ENCODE assay signal across 20 mouse cellular contexts in the genomic region with DNA sequence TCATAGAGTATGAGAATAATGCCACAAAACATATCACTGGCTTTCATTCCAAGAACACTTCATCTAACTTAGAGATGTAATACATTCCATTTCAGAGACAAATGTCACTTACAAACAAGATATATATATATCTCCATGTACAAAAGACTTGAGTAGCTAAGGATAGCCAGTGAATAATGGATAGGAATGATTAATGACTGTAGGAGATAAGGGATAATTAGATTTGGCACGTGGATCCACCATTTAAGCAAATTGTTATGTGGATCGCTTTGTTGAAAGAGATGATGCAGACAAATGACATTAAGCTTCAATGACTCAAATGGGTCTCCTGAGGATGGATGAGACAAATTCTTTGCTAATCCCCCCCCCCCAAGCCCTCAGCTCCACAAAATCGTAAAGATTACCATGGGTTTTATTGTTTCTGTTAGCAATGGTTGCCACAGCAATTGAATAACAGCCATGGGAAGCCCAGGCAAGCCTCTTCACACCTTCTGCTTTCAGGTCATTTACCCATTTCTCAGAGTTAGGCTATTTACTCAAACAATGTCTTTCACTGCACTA. TPM values are rescaled to one million over a fixed set of nuclear protein-coding genes. Genes with fewer than 3 reads are reported as not detected.
"Had no signal": no experiment of that assay in that cellular context is flagged by ENCODE, and none has a peak within 500 bp of the region (broad histone marks: within the 10 kb centered on the region; RNA-seq: fewer than 3 reads in every experiment).

No protein-coding gene starts in this region.

- H3K4me1 ChIP-seq: liver, embryonic 13.5 days; midbrain, embryonic 12.5 days had no signal

- H3K4me3 ChIP-seq: layer of hippocampus, adult 2 months; left cerebral cortex, adult 2 months; liver, embryonic 13.5 days; midbrain, embryonic 12.5 days had no signal

- DNase-seq: kidney, adult 18-20 months; kidney, adult 9 months; kidney, postnatal 14 days; kidney, postnatal 4 days; layer of hippocampus, adult 9-11 months; liver, embryonic 13.5 days; lung, adult 2 months; lung, postnatal 14 days; lung, postnatal 4 days; thymus, adult 18-20 months; thymus, postnatal 14 days; thymus, postnatal 4 days had no signal

- H3K9ac ChIP-seq: liver, embryonic 13.5 days; midbrain, embryonic 12.5 days had no signal

- H3K4me2 ChIP-seq: liver, embryonic 13.5 days; midbrain, embryonic 12.5 days had no signal

- H3K9me3 ChIP-seq: liver, embryonic 13.5 days; midbrain, embryonic 12.5 days had no signal

- H3K27ac ChIP-seq: layer of hippocampus, adult 2 months; left cerebral cortex, adult 2 months; liver, embryonic 13.5 days; midbrain, embryonic 12.5 days had no signal

- H3K36me3 ChIP-seq: liver, embryonic 13.5 days; midbrain, embryonic 12.5 days had no signal

- H3K27me3 ChIP-seq: liver, embryonic 13.5 days; midbrain, embryonic 12.5 days had no signal

- ATAC-seq: intestine, embryonic 16.5 days; midbrain, embryonic 16.5 days had no signal

RNA-seq across cellular contexts. Expression of gene Dpp10, which starts 59.0 kb away (rescaled TPM):
- total RNA-seq: liver, adult 2 months; megakaryocyte progenitor cell, adult 5-6 weeks; megakaryocyte-erythroid progenitor cell, adult 5-6 weeks had no signal
- polyA plus RNA-seq: liver, adult 2 months; lung, adult 2 months had no signal
